Mouse (Mus musculus) hindbrain, embryonic 16.5 days (tissue): ENCODE measurements around the gene Smcr8. TPM values are rescaled to one million over a fixed set of nuclear protein-coding genes. Genes with fewer than 3 reads are reported as not detected.

Source experiments
- ATAC-seq: fragments of 200-750 bp; cut with Nextera tagmentation; 2 replicates; pipeline ENCODE4 v1.8.0; 2017; ENCODE audit warnings: moderate TSS enrichment, moderate library complexity
- H3K27ac ChIP-seq: fragments of 300-500 bp; sonication (generic); 2 replicates; pipeline ENCODE4 v1.5.1; 2014; ENCODE audit warnings: low read depth, mild to moderate bottlenecking, control low read depth, low read length, moderate library complexity
- H3K27me3 ChIP-seq: fragments of 300-500 bp; sonication (generic); replicated peaks from 2 replicates; pipeline ENCODE4 v1.6.1; 2014; ENCODE audit warnings: low read length; ENCODE audit not compliant: control insufficient read depth, insufficient read depth
- H3K36me3 ChIP-seq: fragments of 300-500 bp; sonication (generic); 2 replicates; pipeline ENCODE4 v1.6.1; 2014; ENCODE audit warnings: mild to moderate bottlenecking, low read length, moderate library complexity, mixed read lengths; ENCODE audit not compliant: control insufficient read depth, insufficient read depth
- H3K4me1 ChIP-seq: fragments of 300-500 bp; sonication (generic); 2 replicates; pipeline ENCODE4 v1.6.1; 2014; ENCODE audit warnings: low read depth, low read length; ENCODE audit not compliant: control insufficient read depth, insufficient read depth
- H3K4me2 ChIP-seq: fragments of 300-500 bp; sonication (generic); 2 replicates; pipeline ENCODE4 v1.6.1; 2014; ENCODE audit warnings: mild to moderate bottlenecking, low read length, control low read depth, moderate library complexity
- H3K4me3 ChIP-seq: fragments of 300-500 bp; sonication (generic); 2 replicates; pipeline ENCODE4 v1.5.1; 2014; ENCODE audit warnings: mild to moderate bottlenecking, low read length, control low read depth, moderate library complexity
- H3K9ac ChIP-seq: fragments of 300-500 bp; sonication (generic); 2 replicates; pipeline ENCODE4 v1.6.1; 2014; ENCODE audit warnings: low read depth, mild to moderate bottlenecking, control low read depth, low read length, moderate library complexity
- H3K9me3 ChIP-seq: fragments of 300-500 bp; sonication (generic); 2 replicates; pipeline ENCODE4 v1.6.1; 2014; ENCODE audit warnings: mild to moderate bottlenecking, low read length, moderate library complexity; ENCODE audit not compliant: control insufficient read depth
- whole genome bisulfite sequencing: fragments of 180-500 bp; shearing (Covaris S2); extraction: QIAGEN DNeasy Blood & Tissue Kit; methylation state at CpG from one replicate; pipeline ENCODE4 v1.1.7; 2014; 5-methylcytosine and 5-hydroxymethylcytosine counted together
- polyA plus RNA-seq: library from polyadenylated mRNA; unstranded; fragments of >200 nt; fragmentation: Nextera tagmentation; extraction: Ambion mirVana; gene quantifications from 2 replicates; pipeline ENCODE4 v1.2.1, GENCODE M21; 2015

The Smcr8 gene
- polyA plus RNA-seq, 1 experiment from 2014 or later: 4.8 TPM

GRCm38 (mm10) chr11:60740321-60740720 is 37.0 kb upstream of the Smcr8 start:
- 78% methylated on average over 3 of the region's 3 CpGs for WGBS
- no peaks in the 10 kb centered on the region for H3K9me3 ChIP-seq
- no peak overlapping the region for H3K4me2 ChIP-seq

GRCm38 (mm10) chr11:60755570-60755969 is 21.8 kb upstream of the Smcr8 start:
- no peaks in the 10 kb centered on the region for H3K27me3 ChIP-seq
- peaks cover 34% of the 10 kb centered on the region for H3K36me3 ChIP-seq
- 94% methylated on average over 7 of the region's 7 CpGs for WGBS
- H3K9me3 ChIP-seq: no peaks in the 10 kb centered on the region
- no peak overlapping the region for H3K9ac ChIP-seq
- H3K27ac ChIP-seq: no peak overlapping the region
- H3K4me3 ChIP-seq: no peak overlapping the region
- H3K4me1 ChIP-seq: no peaks in the 10 kb centered on the region
- ATAC-seq: no peak
- H3K4me2 ChIP-seq: no peak overlapping the region

More at GRCm38 (mm10) chr11:60740321-60740720, 37.0 kb upstream of the Smcr8 start:
- no peak overlapping the region for H3K9ac ChIP-seq
- H3K27ac ChIP-seq: no peak overlapping the region
- H3K36me3 ChIP-seq: peaks cover 18% of the 10 kb centered on the region
- no peaks in the 10 kb centered on the region for H3K4me1 ChIP-seq
- no peak for ATAC-seq
- H3K27me3 ChIP-seq: no peaks in the 10 kb centered on the region
- H3K4me3 ChIP-seq: no peak overlapping the region

GRCm38 (mm10) chr11:60761681-60762080 is 15.6 kb upstream of the Smcr8 start:
- no peak for ATAC-seq
- WGBS: 89% methylated on average over 3 of the region's 3 CpGs
- H3K27ac ChIP-seq: no peak overlapping the region
- H3K36me3 ChIP-seq: peaks cover 10% of the 10 kb centered on the region
- no peaks in the 10 kb centered on the region for H3K27me3 ChIP-seq
- H3K4me2 ChIP-seq: no peak overlapping the region
- no peak overlapping the region for H3K4me3 ChIP-seq
- no peak overlapping the region for H3K9ac ChIP-seq
- no peaks in the 10 kb centered on the region for H3K4me1 ChIP-seq
- H3K9me3 ChIP-seq: no peaks in the 10 kb centered on the region

GRCm38 (mm10) chr11:60766969-60767368 is 10.4 kb upstream of the Smcr8 start:
- Histone ChIP-seq H3K4me2 (no peak overlapping the region), H3K27me3 (no peaks in the 10 kb centered on the region), H3K9ac (no peak overlapping the region), H3K36me3 (no peaks in the 10 kb centered on the region), H3K4me3 (no peak overlapping the region), H3K9me3 (no peaks in the 10 kb centered on the region), H3K4me1 (no peaks in the 10 kb centered on the region), H3K27ac (no peak overlapping the region)
- WGBS: 90% methylated on average over 4 of the region's 4 CpGs
- no peak for ATAC-seq

- no peaks in the 10 kb centered on the region for H3K27me3 ChIP-seq
- no peaks in the 10 kb centered on the region for H3K9me3 ChIP-seq
- no peak overlapping the region for H3K27ac ChIP-seq
- H3K4me2 ChIP-seq: no peak overlapping the region
- ATAC-seq: no peak
- no peak overlapping the region for H3K4me3 ChIP-seq
- no peak overlapping the region for H3K9ac ChIP-seq
- 96% methylated on average over 2 of the region's 2 CpGs for WGBS
- H3K36me3 ChIP-seq: no peaks in the 10 kb centered on the region
- no peaks in the 10 kb centered on the region for H3K4me1 ChIP-seq
These were observed 8.0 kb upstream of the Smcr8 start for GRCm38 (mm10) chr11:60769322-60769721.

GRCm38 (mm10) chr11:60770776-60771175 is 6.5 kb upstream of the Smcr8 start:
- H3K9ac ChIP-seq: no peak overlapping the region
- H3K9me3 ChIP-seq: no peaks in the 10 kb centered on the region
- no peak overlapping the region for H3K27ac ChIP-seq
- H3K36me3 ChIP-seq: no peaks in the 10 kb centered on the region
- H3K4me2 ChIP-seq: no peak overlapping the region
- H3K4me1 ChIP-seq: peaks cover 10% of the 10 kb centered on the region
- WGBS: 82% methylated on average over 3 of the region's 3 CpGs
- H3K4me3 ChIP-seq: no peak overlapping the region
- ATAC-seq: no peak
- no peaks in the 10 kb centered on the region for H3K27me3 ChIP-seq

GRCm38 (mm10) chr11:60772161-60772560 is 5.2 kb upstream of the Smcr8 start:
- no peak overlapping the region for H3K4me3 ChIP-seq

GRCm38 (mm10) chr11:60774158-60774689 is 3.1 kb upstream of the Smcr8 start:
- 95% methylated on average over 3 of the region's 3 CpGs for WGBS
- ATAC-seq: no peak
- no peak overlapping the region for H3K4me2 ChIP-seq
- no peak overlapping the region for H3K27ac ChIP-seq
- H3K4me3 ChIP-seq: no peak overlapping the region
- H3K36me3 ChIP-seq: no peaks in the 10 kb centered on the region; the same call in 1 of the 2 replicates
- no peak overlapping the region for H3K9ac ChIP-seq
- H3K27me3 ChIP-seq: no peaks in the 10 kb centered on the region
- peaks cover 32% of the 10 kb centered on the region for H3K4me1 ChIP-seq
- H3K9me3 ChIP-seq: no peaks in the 10 kb centered on the region

More at GRCm38 (mm10) chr11:60772161-60772560, 5.2 kb upstream of the Smcr8 start:
- Histone ChIP-seq H3K27me3 (no peaks in the 10 kb centered on the region), H3K36me3 (no peaks in the 10 kb centered on the region), H3K4me1 (peaks cover 18% of the 10 kb centered on the region), H3K4me2 (no peak overlapping the region), H3K27ac (no peak overlapping the region), H3K9me3 (no peaks in the 10 kb centered on the region), H3K9ac (no peak overlapping the region)
- 80% methylated on average over 4 of the region's 4 CpGs for WGBS
- no peak for ATAC-seq

- Histone ChIP-seq H3K27ac (no peak overlapping the region), H3K27me3 (no peaks in the 10 kb centered on the region), H3K9ac (no peak overlapping the region), H3K4me2 (no peak overlapping the region), H3K9me3 (no peaks in the 10 kb centered on the region), H3K4me3 (no peak overlapping the region), H3K36me3 (no peaks in the 10 kb centered on the region; the same call in 1 of the 2 replicates), H3K4me1 (peaks cover 38% of the 10 kb centered on the region)
- WGBS: 91% methylated on average over 1 of the region's 1 CpGs
- ATAC-seq: no peak
These were observed 2.5 kb upstream of the Smcr8 start for GRCm38 (mm10) chr11:60774841-60775240.
